Mouse (Mus musculus): ENCODE measurements around the gene Ebp. TPM values are rescaled to one million over a fixed set of nuclear protein-coding genes. Genes with fewer than 3 reads are reported as not detected.

Gene Ebp
- polyA plus RNA-seq, 1 experiment from 2014 or later = 35.1 TPM

DNA sequence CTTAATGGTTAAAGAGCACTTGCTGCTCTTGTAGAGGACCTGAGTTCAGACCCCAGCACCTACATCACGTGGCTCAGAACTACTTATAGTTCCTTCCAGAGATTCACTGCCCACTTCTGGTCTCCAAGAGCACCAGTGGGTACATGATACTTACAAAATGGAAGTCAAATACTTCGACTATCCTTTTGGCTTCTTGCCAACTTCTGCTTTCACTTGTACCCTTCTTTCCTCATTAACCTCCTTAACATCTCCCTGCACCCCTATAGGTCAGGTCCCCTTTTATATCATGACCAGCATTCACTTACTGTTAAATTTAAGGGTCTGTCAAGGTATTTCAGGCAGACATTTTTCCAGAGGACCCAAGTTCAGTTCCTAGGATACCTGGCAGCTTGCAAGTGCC is 57.4 kb downstream of the Ebp start:
- Histone ChIP-seq H3K9me3 (replicated peaks) (0 out of 2 replicates have a peak, but pooled peaks cover 10% of the 10 kb centered on the region), H3K4me3 (no peak overlapping the region), H3K27me3 (ENCODE audit: low read depth, poor library complexity, severe bottlenecking) (no peaks in the 10 kb centered on the region), H3K27ac (replicated peaks) (no peak overlapping the region), H3K36me3 (peaks cover 31% of the 10 kb centered on the region), H3K4me1 (peaks cover 5% of the 10 kb centered on the region)
- no peak for DNase-seq (ENCODE audit: low spot score)
- 60% methylated on average over 2 of the region's 2 CpGs for WGBS

Other genes with a start within 250 kb of the Ebp start
- 71.7 and 85.0 TPM in 2 replicates for gene Hdac6, start 245.6 kb downstream of the Ebp start, polyA plus RNA-seq (2016; fragmentation: Nextera tagmentation; extraction: Ambion mirVana)
- gene Gata1, start 215.4 kb downstream of the Ebp start, polyA plus RNA-seq (2016; fragmentation: Nextera tagmentation; extraction: Ambion mirVana) = 5.4 and 7.8 TPM in 2 replicates
- gene Glod5, start 175.0 kb downstream of the Ebp start, polyA plus RNA-seq (2016; fragmentation: Nextera tagmentation; extraction: Ambion mirVana) = 0.54 and 0.56 TPM in 2 replicates
- gene Suv39h1, start 118.8 kb downstream of the Ebp start, polyA plus RNA-seq (2016; fragmentation: Nextera tagmentation; extraction: Ambion mirVana) = 95.8 and 99.4 TPM in 2 replicates
- gene Was, start 103.0 kb downstream of the Ebp start, polyA plus RNA-seq (2016; fragmentation: Nextera tagmentation; extraction: Ambion mirVana) = 0.17 and 0.31 TPM in 2 replicates
- 22.8 and 32.2 TPM in 2 replicates for gene Wdr13, start 60.6 kb downstream of the Ebp start, polyA plus RNA-seq (2016; fragmentation: Nextera tagmentation; extraction: Ambion mirVana)
- gene Rbm3, start 47.6 kb downstream of the Ebp start, polyA plus RNA-seq (2016; fragmentation: Nextera tagmentation; extraction: Ambion mirVana) = 397 and 409 TPM in 2 replicates
- 8.7 and 11.2 TPM in 2 replicates for gene Tbc1d25, start 17.3 kb downstream of the Ebp start, polyA plus RNA-seq (2016; fragmentation: Nextera tagmentation; extraction: Ambion mirVana)
- 12.2 and 17.2 TPM in 2 replicates for gene Porcn, start 13.0 kb upstream of the Ebp start, polyA plus RNA-seq (2016; fragmentation: Nextera tagmentation; extraction: Ambion mirVana)
- gene Ftsj1, start 58.9 kb upstream of the Ebp start, polyA plus RNA-seq (2016; fragmentation: Nextera tagmentation; extraction: Ambion mirVana) = 44.2 and 45.7 TPM in 2 replicates
- 4.6 and 4.8 TPM in 2 replicates for gene Slc38a5, start 77.6 kb upstream of the Ebp start, polyA plus RNA-seq (2016; fragmentation: Nextera tagmentation; extraction: Ambion mirVana)
- gene Ssxb10, start 133.9 kb upstream of the Ebp start, polyA plus RNA-seq (2016; fragmentation: Nextera tagmentation; extraction: Ambion mirVana) = not detected in 2 replicates
- not detected in 2 replicates for gene Ssxb9, start 173.5 kb upstream of the Ebp start, polyA plus RNA-seq (2016; fragmentation: Nextera tagmentation; extraction: Ambion mirVana)
- gene Ssxb1, start 219.8 kb upstream of the Ebp start, polyA plus RNA-seq (2016; fragmentation: Nextera tagmentation; extraction: Ambion mirVana) = not detected in 2 replicates

All from midbrain, embryonic 10.5 days (tissue).